Mouse (Mus musculus): ENCODE measurements at regions not wholly inside any gene's neighbourhood (a gene's known extent, or its start where the extent isn't known, plus 50 kb on each side); places are given as distances from the start of the nearest gene placed in this dataset.
"Not testable (repeated sequence)": the region's sequence is repeated elsewhere in the genome, so short reads cannot be mapped to it uniquely, and the experiment has no call there.

DNA sequence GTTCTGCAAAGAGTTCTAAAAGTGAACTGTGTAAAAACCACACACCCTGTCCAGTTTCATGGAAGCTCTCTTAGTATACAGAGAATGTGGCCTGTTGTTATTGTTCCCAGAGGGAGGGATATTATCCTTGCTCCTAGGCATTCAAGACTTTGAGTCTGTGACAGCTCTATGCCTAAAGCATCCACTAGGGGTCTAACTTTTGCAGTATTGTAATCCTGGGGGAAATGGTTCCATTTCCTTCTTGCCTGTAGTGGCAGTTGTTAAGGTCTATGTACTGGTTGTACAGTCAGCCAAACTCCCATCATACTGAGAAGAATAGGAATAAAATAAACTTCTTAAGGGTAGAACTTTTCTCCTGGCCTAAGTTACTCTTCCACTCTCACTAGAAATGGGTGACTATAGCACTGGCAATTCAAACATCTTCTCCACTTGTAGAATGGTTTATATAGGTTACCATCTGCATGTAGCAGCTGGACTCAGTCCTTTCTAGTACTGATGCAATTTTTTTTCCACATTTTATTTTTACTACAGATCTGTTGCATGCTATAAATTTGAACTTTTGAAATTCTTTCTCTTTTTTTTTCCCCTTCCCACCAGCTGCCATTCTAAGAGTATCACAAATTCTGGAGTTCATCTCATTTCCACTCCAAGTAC lies 51.4 kb upstream of the Dpt start:
- no peak for DNase-seq (ENCODE audit: low spot score)
- Histone ChIP-seq H3K36me3 (replicated peaks) (no peaks in the 10 kb centered on the region), H3K4me1 (no peaks in the 10 kb centered on the region), H3K27ac (replicated peaks) (no peak overlapping the region), H3K9me3 (no peaks in the 10 kb centered on the region), H3K27me3 (replicated peaks; ENCODE audit: low read depth, poor library complexity, severe bottlenecking) (no peaks in the 10 kb centered on the region), H3K4me3 (no peak overlapping the region)

DNA sequence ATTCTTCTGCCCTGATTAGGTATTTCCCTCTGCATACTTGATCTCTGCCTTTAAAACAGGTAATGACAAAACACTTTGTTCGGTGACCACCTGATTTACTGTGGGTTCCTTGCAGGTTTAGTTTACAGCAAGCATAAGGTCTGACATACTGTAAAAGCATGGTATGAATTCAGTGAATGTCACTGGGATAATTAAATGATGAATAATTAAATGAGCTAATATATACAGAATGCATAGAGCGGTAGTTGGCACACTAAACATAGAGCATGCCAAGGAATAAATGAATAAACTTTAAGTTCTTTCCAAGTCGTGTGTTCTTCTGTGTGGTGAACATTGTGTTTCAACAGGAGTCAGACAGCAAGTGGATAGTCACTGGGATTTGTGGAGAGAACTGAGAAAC lies 51.9 kb upstream of the Dpt start:
- H3K4me3 ChIP-seq: no peak overlapping the region
- no peak overlapping the region for H3K27ac ChIP-seq (replicated peaks)
- H3K36me3 ChIP-seq (replicated peaks): no peaks in the 10 kb centered on the region
- no peak for DNase-seq (ENCODE audit: low spot score)
- no peaks in the 10 kb centered on the region for H3K9me3 ChIP-seq
- no peaks in the 10 kb centered on the region for H3K27me3 ChIP-seq (replicated peaks; ENCODE audit: low read depth, poor library complexity, severe bottlenecking)
- no peaks in the 10 kb centered on the region for H3K4me1 ChIP-seq
- 76% methylated on average over 3 of the region's 3 CpGs for WGBS

DNA sequence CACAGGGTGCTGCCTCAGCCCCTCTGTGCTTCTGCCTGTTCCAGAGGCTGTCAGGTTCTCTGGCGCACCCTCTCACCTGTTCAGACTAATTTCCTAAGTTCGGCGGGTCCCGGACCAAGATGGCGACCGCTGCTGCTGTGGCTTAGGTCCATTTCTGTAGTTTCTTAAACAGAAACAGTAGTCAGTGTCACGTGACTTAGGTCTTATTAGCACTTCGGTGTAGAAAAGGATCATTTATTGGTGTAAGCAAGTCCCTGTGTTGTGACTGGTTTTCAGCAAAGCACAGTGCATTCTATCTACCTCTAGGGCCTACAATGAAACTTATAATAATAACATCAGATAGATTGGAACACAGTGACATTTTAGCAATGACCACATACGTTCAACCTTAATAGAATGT lies 53.5 kb upstream of the Dpt start:
- 94% methylated on average over 9 of the region's 9 CpGs for WGBS
- not testable (repeated sequence) for H3K36me3 ChIP-seq (replicated peaks); H3K27ac ChIP-seq (replicated peaks); DNase-seq (ENCODE audit: low spot score); H3K9me3 ChIP-seq; H3K27me3 ChIP-seq (replicated peaks; ENCODE audit: low read depth, poor library complexity, severe bottlenecking); H3K4me1 ChIP-seq; H3K4me3 ChIP-seq

DNA sequence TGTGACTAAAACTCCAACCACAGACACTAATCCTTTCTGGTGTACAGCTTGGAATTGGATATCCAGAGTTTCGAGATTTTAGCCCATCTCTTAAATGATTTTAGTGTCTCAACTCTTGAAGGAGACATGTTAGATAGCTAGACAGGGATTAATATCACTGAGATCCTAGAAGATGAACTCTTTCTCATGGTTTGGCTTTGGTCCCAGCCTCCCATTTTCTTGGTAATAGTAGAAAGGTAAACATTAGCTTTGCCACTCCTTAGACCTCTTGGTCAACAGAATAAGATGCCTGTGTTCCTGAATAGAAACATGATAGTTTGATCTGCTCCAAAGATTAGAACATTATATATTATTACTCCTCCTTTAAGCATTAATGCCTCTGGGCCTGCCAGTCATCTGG lies 60.8 kb upstream of the Dpt start:
- WGBS: 76% methylated on average over 1 of the region's 1 CpGs
- no peaks in the 10 kb centered on the region for H3K4me1 ChIP-seq
- H3K36me3 ChIP-seq (replicated peaks): no peaks in the 10 kb centered on the region
- H3K4me3 ChIP-seq: no peak overlapping the region
- H3K9me3 ChIP-seq: no peaks in the 10 kb centered on the region
- H3K27me3 ChIP-seq (replicated peaks; ENCODE audit: low read depth, poor library complexity, severe bottlenecking): no peaks in the 10 kb centered on the region
- DNase-seq (ENCODE audit: low spot score): no peak
- H3K27ac ChIP-seq (replicated peaks): no peak overlapping the region

DNA sequence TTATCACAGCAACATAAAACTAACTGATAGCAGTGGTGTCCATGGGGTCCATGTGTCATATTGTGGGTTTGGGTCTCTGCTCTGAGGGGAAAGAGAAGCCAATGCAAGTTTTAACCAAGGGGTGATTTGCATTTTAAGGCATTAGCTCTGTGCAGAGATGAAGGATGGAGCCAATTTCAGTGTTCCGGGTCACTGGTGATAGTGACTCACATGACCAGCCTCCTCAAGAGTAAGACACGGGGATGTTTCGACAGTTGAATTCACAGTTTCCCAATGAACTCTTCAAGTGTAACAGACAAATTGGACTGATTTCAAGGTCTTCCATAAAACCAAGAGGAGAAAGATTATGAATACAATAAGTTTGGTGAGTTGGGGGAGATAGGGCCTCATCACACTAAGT lies 62.7 kb upstream of the Dpt start:
- no peak overlapping the region for H3K4me3 ChIP-seq
- no peaks in the 10 kb centered on the region for H3K27me3 ChIP-seq (replicated peaks; ENCODE audit: low read depth, poor library complexity, severe bottlenecking)
- H3K27ac ChIP-seq (replicated peaks): no peak overlapping the region
- H3K9me3 ChIP-seq: no peaks in the 10 kb centered on the region
- no peaks in the 10 kb centered on the region for H3K36me3 ChIP-seq (replicated peaks)
- H3K4me1 ChIP-seq: no peaks in the 10 kb centered on the region
- 90% methylated on average over 3 of the region's 3 CpGs for WGBS
- no peak for DNase-seq (ENCODE audit: low spot score)

DNA sequence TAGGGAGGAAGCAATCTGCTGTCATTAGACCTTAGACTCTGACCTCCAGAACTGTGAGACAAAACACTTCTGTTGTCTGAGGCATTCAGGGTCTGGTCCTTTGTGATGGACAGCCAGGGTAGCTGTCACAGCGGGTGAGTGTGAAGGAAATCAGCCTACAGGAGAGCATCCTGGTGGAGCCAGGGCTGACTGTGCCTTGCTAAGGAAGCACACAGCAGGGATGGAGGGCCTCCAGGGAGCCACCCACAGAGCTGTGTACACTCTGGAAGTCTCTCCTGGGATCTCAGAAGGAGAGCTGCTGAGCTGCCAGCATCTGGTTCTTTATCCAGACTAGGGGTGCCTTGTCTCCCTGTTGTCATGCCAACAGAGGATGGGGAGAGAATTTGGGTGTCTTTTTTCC lies 74.4 kb upstream of the Dpt start:
- H3K36me3 ChIP-seq (replicated peaks): no peaks in the 10 kb centered on the region
- no peak overlapping the region for H3K4me3 ChIP-seq
- WGBS: 0% methylated on average over 1 of the region's 1 CpGs
- no peaks in the 10 kb centered on the region for H3K9me3 ChIP-seq
- H3K27me3 ChIP-seq (replicated peaks; ENCODE audit: low read depth, poor library complexity, severe bottlenecking): no peaks in the 10 kb centered on the region
- H3K4me1 ChIP-seq: peaks cover 4% of the 10 kb centered on the region
- peak; percentile 10 for DNase-seq (ENCODE audit: low spot score)
- 0 out of 2 replicates have a peak overlapping the region, but pooled peaks have one; percentile 40 for H3K27ac ChIP-seq (replicated peaks)

DNA sequence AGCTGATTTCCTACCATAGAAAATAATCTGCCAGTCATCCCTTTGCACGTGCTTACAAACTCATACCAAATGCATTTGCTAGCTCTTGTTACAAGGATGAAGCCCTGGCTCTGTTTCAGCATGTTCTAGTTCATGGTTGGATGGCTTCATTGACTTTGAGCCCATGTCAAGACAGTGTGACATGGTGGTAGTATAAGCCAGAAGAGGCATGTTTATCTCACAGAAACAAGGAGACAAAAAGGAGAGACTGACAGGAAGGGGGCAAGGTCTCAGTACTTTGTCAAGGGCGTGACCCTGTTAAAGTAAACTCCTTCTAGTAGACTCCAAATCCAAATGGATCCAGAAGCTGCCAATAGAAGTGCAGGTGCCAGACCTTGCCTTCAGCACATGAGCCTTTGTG lies 81.5 kb upstream of the Dpt start:
- Histone ChIP-seq H3K27me3 (replicated peaks; ENCODE audit: low read depth, poor library complexity, severe bottlenecking) (no peaks in the 10 kb centered on the region), H3K4me1 (no peaks in the 10 kb centered on the region), H3K36me3 (replicated peaks) (no peaks in the 10 kb centered on the region), H3K9me3 (no peaks in the 10 kb centered on the region), H3K4me3 (no peak overlapping the region), H3K27ac (replicated peaks) (no peak overlapping the region)
- DNase-seq (ENCODE audit: low spot score): no peak
- WGBS: 82% methylated on average over 2 of the region's 2 CpGs

DNA sequence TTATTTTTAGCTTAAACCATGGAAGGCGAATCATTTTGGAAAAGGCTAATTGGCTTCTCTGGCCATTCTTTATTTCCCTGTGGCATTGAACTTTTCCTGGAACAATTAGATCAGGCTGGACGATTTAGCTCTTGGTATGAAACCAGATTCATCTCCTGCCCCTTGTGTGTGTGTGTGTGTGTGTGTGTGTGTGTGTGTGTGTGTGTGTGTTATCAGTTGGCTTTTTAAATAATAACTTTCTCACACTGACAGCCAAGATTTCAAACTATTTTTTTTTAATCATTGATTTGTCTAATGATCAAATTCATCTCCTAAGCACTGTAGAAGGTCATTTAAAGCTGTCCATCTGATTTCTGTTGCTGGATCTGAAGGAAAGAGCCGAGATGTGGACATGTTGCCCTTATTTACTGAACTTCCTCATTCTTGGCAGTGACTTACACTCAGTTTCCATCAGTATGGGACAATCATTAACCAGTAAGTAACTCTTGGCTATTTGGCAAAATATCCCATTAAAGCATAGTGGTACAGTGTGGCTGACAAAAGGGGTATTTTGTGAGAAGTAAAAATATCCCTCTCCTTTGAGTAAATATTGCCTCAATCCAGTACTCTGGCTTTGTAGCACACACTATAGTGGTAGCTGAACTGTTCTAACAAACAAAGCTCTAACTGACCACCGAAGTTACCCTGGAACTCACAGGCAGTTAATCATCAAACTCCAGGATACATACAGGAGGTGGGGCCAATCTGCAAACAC lies 82.5 kb upstream of the Dpt start:
- Histone ChIP-seq H3K9me3 (no peaks in the 10 kb centered on the region), H3K27ac (replicated peaks) (no peak overlapping the region), H3K4me1 (no peaks in the 10 kb centered on the region), H3K4me3 (no peak overlapping the region), H3K27me3 (replicated peaks; ENCODE audit: low read depth, poor library complexity, severe bottlenecking) (no peaks in the 10 kb centered on the region), H3K36me3 (replicated peaks) (no peaks in the 10 kb centered on the region)
- 75% methylated on average over 4 of the region's 4 CpGs for WGBS
- DNase-seq (ENCODE audit: low spot score): no peak

DNA sequence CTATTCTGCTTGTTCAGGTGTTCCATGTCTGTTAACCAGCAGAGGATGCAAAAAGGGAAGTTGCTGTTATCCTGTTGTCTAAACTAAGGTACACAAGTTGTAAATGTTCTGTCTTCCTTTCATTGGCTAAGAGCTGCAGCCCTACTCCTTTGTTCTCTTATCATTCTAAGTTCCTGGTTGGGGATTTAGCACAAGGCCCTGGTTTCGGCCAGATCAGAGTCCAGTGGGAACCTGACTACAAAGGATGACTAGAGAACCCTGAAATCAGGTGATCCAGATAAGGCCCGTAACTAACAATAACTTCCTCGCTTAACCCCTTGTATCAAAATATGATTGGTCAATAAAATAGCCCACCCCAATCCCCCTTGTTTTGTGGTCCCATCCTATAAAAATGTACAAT lies 83.9 kb upstream of the Dpt start:
- H3K9me3 ChIP-seq: no peaks in the 10 kb centered on the region
- no peak for DNase-seq (ENCODE audit: low spot score)
- H3K4me3 ChIP-seq: no peak overlapping the region
- 87% methylated on average over 3 of the region's 3 CpGs for WGBS
- H3K4me1 ChIP-seq: no peaks in the 10 kb centered on the region
- H3K27ac ChIP-seq (replicated peaks): no peak overlapping the region
- H3K27me3 ChIP-seq (replicated peaks; ENCODE audit: low read depth, poor library complexity, severe bottlenecking): no peaks in the 10 kb centered on the region
- no peaks in the 10 kb centered on the region for H3K36me3 ChIP-seq (replicated peaks)

DNA sequence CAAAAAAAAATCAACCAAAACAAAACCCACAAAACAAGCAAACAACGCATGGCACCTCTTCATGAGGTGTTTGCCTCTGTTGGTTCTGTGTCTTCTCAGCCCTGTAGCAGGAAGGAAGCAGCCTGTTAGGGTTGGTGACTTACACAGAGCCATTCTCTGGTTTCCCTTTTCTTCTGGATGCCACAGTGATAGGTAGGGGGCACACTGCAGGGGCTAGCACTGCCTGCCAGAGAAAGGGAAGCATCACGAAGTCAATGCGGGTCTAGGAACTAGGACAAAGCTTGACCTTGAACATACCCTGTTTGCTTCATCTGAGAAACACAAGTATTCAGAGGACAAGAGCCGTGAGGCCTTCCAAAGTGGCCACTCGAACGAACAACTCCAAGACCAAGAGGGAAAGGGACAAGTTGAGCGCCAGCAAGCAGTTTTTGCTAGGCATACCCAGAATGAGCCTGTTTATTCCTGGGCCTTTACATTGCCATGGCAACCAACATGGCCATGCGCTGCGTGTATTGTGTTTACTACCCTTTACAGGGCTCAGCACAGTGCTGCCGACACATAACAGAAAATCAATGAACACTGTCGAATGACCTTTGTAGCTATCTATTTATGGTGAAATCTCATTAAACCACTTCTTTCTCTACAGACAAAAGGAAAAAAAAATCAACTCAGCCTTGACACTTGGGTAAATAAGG lies 91.9 kb upstream of the Dpt start:
- no peak overlapping the region for H3K27ac ChIP-seq (replicated peaks)
- DNase-seq (ENCODE audit: low spot score): peak; percentile 21

DNA sequence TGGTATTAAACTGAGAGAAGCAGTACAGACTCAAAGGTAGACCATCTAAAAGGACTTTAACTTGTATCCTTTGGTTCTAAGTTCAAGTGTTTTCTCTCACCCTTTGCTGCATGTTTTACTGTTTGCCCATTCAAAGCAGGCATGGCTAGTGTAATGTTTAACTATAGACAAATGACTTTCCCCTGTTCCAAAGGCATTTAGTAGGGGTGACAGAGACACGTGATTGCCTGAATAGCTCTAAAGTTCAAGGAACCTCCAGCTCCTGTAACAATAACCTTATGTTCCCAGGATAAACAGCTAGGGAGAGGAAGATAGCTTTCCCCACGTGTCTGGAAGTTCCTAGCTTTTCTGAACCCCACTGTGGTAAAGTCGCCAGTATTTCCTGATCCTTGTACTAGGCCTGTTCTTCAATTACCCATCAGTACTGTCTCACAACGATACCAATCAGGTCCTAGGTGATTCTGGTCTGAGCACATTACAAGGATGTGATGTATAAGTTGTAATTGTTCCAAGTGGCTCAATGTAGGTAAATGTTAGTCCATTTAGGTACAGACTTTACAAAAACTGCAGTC lies 92.8 kb upstream of the Dpt start:
- no peak overlapping the region for H3K27ac ChIP-seq (replicated peaks)
- DNase-seq (ENCODE audit: low spot score): no peak
- no peaks in the 10 kb centered on the region for H3K4me1 ChIP-seq
- no peak overlapping the region for H3K4me3 ChIP-seq
- no peaks in the 10 kb centered on the region for H3K27me3 ChIP-seq (replicated peaks; ENCODE audit: low read depth, poor library complexity, severe bottlenecking)
- 65% methylated on average over 4 of the region's 4 CpGs for WGBS
- no peaks in the 10 kb centered on the region for H3K9me3 ChIP-seq
- no peaks in the 10 kb centered on the region for H3K36me3 ChIP-seq (replicated peaks)

More for the DNA sequence above, 91.9 kb upstream of the Dpt start:
- Histone ChIP-seq H3K9me3 (no peaks in the 10 kb centered on the region), H3K27me3 (replicated peaks; ENCODE audit: low read depth, poor library complexity, severe bottlenecking) (no peaks in the 10 kb centered on the region), H3K4me1 (no peaks in the 10 kb centered on the region), H3K36me3 (replicated peaks) (no peaks in the 10 kb centered on the region), H3K4me3 (no peak overlapping the region)
- WGBS: 74% methylated on average over 11 of the region's 11 CpGs

DNA sequence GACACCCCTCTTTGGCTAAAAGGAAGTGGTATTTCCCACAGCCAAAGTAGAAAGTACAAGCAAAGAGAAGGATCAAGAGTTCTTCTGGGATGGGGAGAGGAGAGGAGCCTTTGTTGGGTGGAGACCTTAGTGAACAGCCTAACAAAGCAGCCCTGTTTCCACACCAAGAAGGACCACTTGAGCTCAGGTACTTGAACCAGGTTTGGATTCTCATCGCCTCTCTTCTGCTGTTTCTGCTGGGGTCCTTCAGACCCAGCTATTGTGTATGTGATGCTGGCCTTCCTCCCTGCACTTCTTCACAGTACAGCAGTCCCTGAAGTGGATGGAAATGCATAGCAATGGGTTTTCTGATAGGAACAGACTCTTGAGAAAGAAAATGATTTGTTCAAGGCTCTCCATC lies 106.4 kb upstream of the Dpt start:
- H3K9me3 ChIP-seq: no peaks in the 10 kb centered on the region
- H3K4me1 ChIP-seq: no peaks in the 10 kb centered on the region
- H3K27me3 ChIP-seq (replicated peaks; ENCODE audit: low read depth, poor library complexity, severe bottlenecking): no peaks in the 10 kb centered on the region
- no peak for DNase-seq (ENCODE audit: low spot score)
- H3K4me3 ChIP-seq: no peak overlapping the region
- no peak overlapping the region for H3K27ac ChIP-seq (replicated peaks)
- H3K36me3 ChIP-seq (replicated peaks): no peaks in the 10 kb centered on the region
- 87% methylated on average over 1 of the region's 1 CpGs for WGBS

DNA sequence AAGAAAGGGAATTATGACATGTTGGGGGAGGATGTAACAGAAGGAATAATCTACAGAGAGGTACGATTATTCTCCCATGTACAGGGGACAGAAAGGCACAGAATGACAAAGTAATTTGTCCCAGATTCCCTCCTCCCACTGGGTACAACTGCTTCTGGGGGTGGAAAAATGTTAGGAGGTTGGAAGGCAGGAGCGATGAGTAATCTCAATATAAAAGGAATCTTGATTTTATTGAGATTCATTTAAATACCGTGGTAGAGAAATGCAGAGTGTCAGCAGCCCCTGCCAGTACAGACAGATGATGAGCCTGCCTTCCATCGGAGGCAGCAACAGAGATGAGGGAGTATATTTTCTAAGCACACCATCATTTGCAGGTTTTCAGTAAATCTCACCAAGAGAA lies 107.1 kb upstream of the Dpt start:
- no peak for DNase-seq (ENCODE audit: low spot score)
- WGBS: 87% methylated on average over 4 of the region's 4 CpGs
- no peaks in the 10 kb centered on the region for H3K4me1 ChIP-seq
- no peak overlapping the region for H3K27ac ChIP-seq (replicated peaks)
- H3K36me3 ChIP-seq (replicated peaks): no peaks in the 10 kb centered on the region
- H3K4me3 ChIP-seq: no peak overlapping the region
- no peaks in the 10 kb centered on the region for H3K27me3 ChIP-seq (replicated peaks; ENCODE audit: low read depth, poor library complexity, severe bottlenecking)
- H3K9me3 ChIP-seq: no peaks in the 10 kb centered on the region

All from embryonic facial prominence, embryonic 10.5 days (tissue).